Mouse (Mus musculus) thymus, adult 2 months (tissue): ENCODE results near the gene Wnt5b.

Experiments
- CTCF ChIP-seq: fragments of 200-500 bp; IDR thresholded peaks from 2 replicates; pipeline ENCODE4 v1.5.1; 2012; ENCODE audit warnings: mild to moderate bottlenecking, control low read depth, low read length, moderate library complexity, borderline replicate concordance; ENCODE audit not compliant: control insufficient read depth, poor library complexity, insufficient read depth; ENCODE audit errors: extremely low read depth
- POLR2A ChIP-seq: fragments of 200-500 bp; IDR thresholded peaks from 2 replicates; pipeline ENCODE4 v1.6.1; 2012; ENCODE audit warnings: mild to moderate bottlenecking, low read length, control low read depth, moderate library complexity; ENCODE audit not compliant: control insufficient read depth, poor library complexity, insufficient read depth; ENCODE audit errors: extremely low read depth

DNA sequence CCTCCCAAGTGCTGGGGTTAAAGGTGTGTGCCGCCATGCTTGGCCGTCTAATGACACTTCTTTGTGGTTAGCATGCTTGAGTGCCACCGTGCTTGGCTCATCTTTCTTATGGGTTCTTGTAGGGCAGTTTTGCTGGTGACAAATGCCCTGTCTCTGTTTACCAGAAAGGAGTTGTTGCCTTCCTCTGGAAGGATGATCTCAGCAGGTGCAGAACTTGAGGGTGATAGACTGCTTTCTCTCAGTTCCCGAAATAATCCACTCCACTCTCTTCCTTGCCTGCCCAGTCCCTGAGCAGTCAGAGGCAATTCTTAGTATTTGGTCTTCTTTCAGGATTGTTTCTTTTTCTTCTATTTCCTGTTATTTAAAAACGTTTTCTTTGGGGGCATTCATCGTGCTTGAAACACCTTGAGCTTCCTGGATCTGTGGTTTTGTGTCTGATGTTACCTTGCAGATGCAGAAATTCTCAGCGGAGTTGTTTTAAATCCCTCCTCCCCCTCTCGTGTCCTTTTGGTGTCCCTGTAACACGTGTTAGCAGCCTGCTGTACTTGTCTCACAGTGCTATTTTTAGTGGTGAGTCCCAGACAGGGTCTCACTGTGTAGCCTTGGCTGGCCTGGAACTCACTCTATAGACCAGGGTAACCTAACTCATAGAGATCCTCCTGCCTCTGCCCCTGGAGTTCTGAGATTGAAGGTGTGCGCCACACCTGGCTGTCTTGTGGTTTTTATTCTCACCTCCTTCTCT is 35.3 kb downstream of the Wnt5b start:
- TF ChIP-seq CTCF = no peak
- TF ChIP-seq POLR2A = no peak
